Comparison of ENCODE assay signal across 8 mouse cellular contexts in the genomic region with DNA sequence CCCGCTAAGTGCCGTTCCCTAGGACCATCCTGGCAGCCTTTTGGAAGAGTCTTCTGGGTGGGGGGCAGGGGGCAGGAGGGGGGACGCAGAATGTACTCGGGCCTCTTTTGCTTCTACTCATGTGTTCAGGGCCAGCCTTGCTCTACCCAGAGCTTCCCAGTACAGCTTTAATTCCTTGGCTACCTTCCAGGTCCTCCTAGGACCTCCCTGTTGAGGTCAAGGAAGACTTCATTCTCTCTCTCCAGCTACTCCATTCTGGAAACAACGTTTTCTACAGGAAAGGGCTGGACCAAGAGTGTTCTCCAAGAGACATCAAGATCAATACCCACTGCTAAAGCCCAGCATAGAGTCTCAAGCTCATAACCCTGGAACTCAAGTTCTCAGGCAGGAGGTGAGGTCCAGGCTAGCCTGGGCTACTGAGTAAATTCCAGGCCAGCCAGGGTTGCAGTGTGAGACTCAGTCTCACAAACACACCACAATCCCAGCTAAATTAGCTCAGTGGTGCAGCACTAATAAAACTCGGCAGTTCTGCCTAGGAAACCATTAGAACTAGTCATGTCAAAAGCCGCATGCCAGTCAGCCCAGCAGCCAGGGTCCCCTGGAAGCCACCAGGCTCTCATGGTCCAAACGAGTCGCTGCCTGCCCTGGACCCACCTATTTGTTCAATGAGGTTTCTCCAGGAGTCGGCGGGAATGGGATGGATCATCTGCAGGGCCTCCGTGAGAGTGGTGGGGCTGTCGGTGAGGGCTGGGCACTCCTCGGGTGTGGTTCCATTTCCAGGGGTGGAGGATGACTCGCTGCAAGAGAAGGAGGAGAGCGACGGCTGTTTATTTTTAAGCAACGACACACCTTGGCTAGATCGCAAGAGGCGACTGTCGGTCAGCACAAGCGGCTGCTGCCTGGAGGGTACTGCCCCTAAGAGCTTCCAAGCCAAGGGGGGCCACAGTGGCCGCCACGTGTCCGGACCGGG. TPM values are rescaled to one million over a fixed set of nuclear protein-coding genes. Genes with fewer than 3 reads are reported as not detected.
DNase-seq lines count a peak whose midpoint lies in the region; ATAC-seq lines count a peak whose summit lies in the region.

No protein-coding gene starts in this region.

- ATAC-seq in limb, embryonic 12.5 days (ENCODE audit: insufficient number of reproducible peaks, insufficient read depth, low FRiP score, low TSS enrichment, low read depth), result no peak

- H3K9me3 ChIP-seq in limb, embryonic 12.5 days, result no peaks in the 10 kb centered on the region

- peak overlapping the region; percentile 99 for H3K4me2 ChIP-seq in limb, embryonic 12.5 days

- H3K27me3 ChIP-seq in limb, embryonic 12.5 days, result peaks cover 73% of the 10 kb centered on the region

- no peak overlapping the region for H3K27ac ChIP-seq in limb, embryonic 12.5 days

- peak overlapping the region; percentile 64; the same call in 1 of the 2 replicates for H3K9ac ChIP-seq in limb, embryonic 12.5 days (replicated peaks)

- peak overlapping the region; percentile 72 for H3K4me3 ChIP-seq in limb, embryonic 12.5 days (replicated peaks)

- H3K4me1 ChIP-seq in limb, embryonic 12.5 days (replicated peaks), result peaks cover 16% of the 10 kb centered on the region

- peak; percentile 39 to 49 for DNase-seq in cerebellum, postnatal 10 days
- DNase-seq in cerebellum, adult 9-11 months, result no peak
- DNase-seq in urinary bladder, postnatal 14 days (ENCODE audit: low spot score), result peak; percentile 32
- DNase-seq in urinary bladder, postnatal 25 days (ENCODE audit: low spot score), result no peak
- peak; percentile 66 for DNase-seq in retina, embryonic 14.5 days (ENCODE audit: low spot score)
- DNase-seq in adrenal gland, adult 8-10 months, result no peak
- DNase-seq in thymus, postnatal 36 days, result no peak

- WGBS in limb, embryonic 12.5 days, result 17% methylated on average over 26 of the region's 26 CpGs

- no peaks in the 10 kb centered on the region for H3K36me3 ChIP-seq in limb, embryonic 12.5 days

RNA-seq across cellular contexts. Expression of a gene that starts 0.8 kb away (rescaled TPM):
- polyA plus RNA-seq in limb, embryonic 12.5 days (2016; fragmentation: Nextera tagmentation; extraction: Ambion mirVana), result 0.18 TPM in 1 of 2 replicates, not detected in the other
- total RNA-seq in adrenal gland, adult 8-10 months (2022), result not detected

RNA-seq across cellular contexts. Expression of a gene that starts 38.8 kb away (rescaled TPM):
- polyA plus RNA-seq in limb, embryonic 12.5 days (2016; fragmentation: Nextera tagmentation; extraction: Ambion mirVana), result 0.99 and 5.5 TPM in 2 replicates
- total RNA-seq in adrenal gland, adult 8-10 months (2022), result not detected

Comparison
In these comparisons a context has a peak if more than half of its experiments do, and no peak if none do; other contexts are left out.
1. DNase-seq: peak in cerebellum, postnatal 10 days (2 of 2), urinary bladder, postnatal 14 days (single experiment) and retina, embryonic 14.5 days (single experiment); none in cerebellum, adult 9-11 months (single experiment), urinary bladder, postnatal 25 days (single experiment), adrenal gland, adult 8-10 months (single experiment) and thymus, postnatal 36 days (0 of 2).